Mouse (Mus musculus) heart, adult 2 months (tissue): ENCODE measurements around the gene Meis1. TPM values are rescaled to one million over a fixed set of nuclear protein-coding genes. Genes with fewer than 3 reads are reported as not detected.

ENCODE experiments used
- DNase-seq, 2 experiments: peaks; one replicate each; pipeline ENCODE4 v3.0.0; 2021
- H3K27ac ChIP-seq: fragments of 200-600 bp; 2 replicates; pipeline ENCODE4 v1.8.1; 2022
- H3K27me3 ChIP-seq: fragments of 200-500 bp; 2 replicates; pipeline ENCODE4 v1.6.1; 2012; ENCODE audit warnings: mild to moderate bottlenecking, low read length, inconsistent platforms, mixed read lengths; ENCODE audit not compliant: control insufficient read depth, insufficient read depth
- H3K36me3 ChIP-seq: fragments of 200-500 bp; 2 replicates; pipeline ENCODE4 v1.6.1; 2012; ENCODE audit warnings: low read length, inconsistent platforms; ENCODE audit not compliant: control insufficient read depth, insufficient read depth
- H3K4me1 ChIP-seq: fragments of 200-500 bp; 2 replicates; pipeline ENCODE4 v1.6.1; 2011; ENCODE audit warnings: low read length; ENCODE audit not compliant: control insufficient read depth, insufficient read depth
- H3K4me3 ChIP-seq: fragments of 200-600 bp; 2 replicates; pipeline ENCODE4 v1.8.1; 2022
- H3K79me2 ChIP-seq: fragments of 200-500 bp; replicated peaks from 2 replicates; pipeline ENCODE4 v1.6.1; 2012; ENCODE audit warnings: mild to moderate bottlenecking, inconsistent platforms, low read length, moderate library complexity, mixed read lengths; ENCODE audit not compliant: control insufficient read depth, insufficient read depth
- H3K9ac ChIP-seq: fragments of 200-500 bp; 2 replicates; pipeline ENCODE4 v1.6.1; 2012; ENCODE audit warnings: low read depth, mild to moderate bottlenecking, control low read depth, inconsistent platforms, low read length, mixed read lengths
- CTCF ChIP-seq: fragments of 200-600 bp; IDR thresholded peaks from 2 replicates; pipeline ENCODE4 v1.8.1; 2022; ENCODE audit warnings: antibody characterized with exemption, mild to moderate bottlenecking, moderate library complexity
- EP300 ChIP-seq: fragments of 200-500 bp; IDR thresholded peaks from 2 replicates; pipeline ENCODE4 v1.6.1; 2011; ENCODE audit warnings: low read depth, low read length, control low read depth; ENCODE audit not compliant: insufficient read depth
- POLR2A ChIP-seq: fragments of 200-500 bp; IDR thresholded peaks from 2 replicates; pipeline ENCODE4 v1.6.1; 2011; ENCODE audit warnings: mild to moderate bottlenecking, low read depth, low read length, control low read depth; ENCODE audit not compliant: insufficient read depth
- WGBS: fragments of 180-500 bp; shearing (Covaris S2); methylation state at CpG from one replicate; pipeline ENCODE4 v1.1.7; 2018; 5-methylcytosine and 5-hydroxymethylcytosine counted together
- intact Hi-C: fragments of 180-260 bp; cut with DNase I; formaldehyde crosslinking; loops from one replicate; pipeline ENCODE4 v1.15.1; 2025
- polyA plus RNA-seq: library from polyadenylated mRNA; depleted of rRNA; stranded (reverse); fragments of >200 nt; gene quantifications from 2 replicates; pipeline ENCODE4 v1.2.3, GENCODE M21; 2012
- total RNA-seq, 2 experiments: library from RNA; stranded (reverse); gene quantifications; 2 replicates each; pipeline ENCODE4 v1.2.3; 2021

Meis1 gene
- total and polyA plus RNA-seq, 3 experiments: 18.2 to 31.4 (median 29.0) TPM

DNA sequence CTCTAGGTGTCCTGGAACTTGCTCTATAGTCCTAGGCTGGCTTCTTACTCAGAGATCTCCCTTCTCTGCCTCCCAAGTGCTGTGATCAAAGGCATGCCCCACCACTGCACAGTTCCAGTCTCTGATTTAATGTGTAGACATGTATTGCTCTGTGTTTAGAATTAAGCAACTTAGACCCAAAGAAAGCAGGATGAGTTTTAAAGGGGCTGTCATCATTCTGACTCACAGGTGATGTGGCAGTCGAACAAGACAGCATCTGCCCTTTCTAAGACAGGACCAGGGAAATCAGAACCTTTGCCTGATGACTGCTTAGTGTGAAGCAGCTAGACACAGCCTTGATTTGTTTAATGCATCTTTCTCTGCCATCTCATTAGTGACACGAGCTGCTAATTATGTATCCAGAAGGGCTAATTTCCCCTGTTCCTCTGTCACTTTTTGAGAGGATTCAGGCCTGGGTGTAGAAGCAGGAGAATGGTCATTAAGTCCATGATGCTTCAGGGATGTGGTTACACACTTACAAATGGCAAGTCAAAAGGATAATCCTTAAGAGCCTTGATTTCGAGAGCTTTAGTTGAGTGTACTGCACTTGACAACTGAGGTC lies 99.5 kb downstream of the Meis1 start:
- Histone ChIP-seq H3K27me3 (no peaks in the 10 kb centered on the region), H3K4me1 (no peaks in the 10 kb centered on the region; the same call in 1 of the 2 replicates), H3K9ac (no peak overlapping the region), H3K27ac (no peak overlapping the region), H3K79me2 (no peaks in the 10 kb centered on the region), H3K36me3 (no peaks in the 10 kb centered on the region), H3K4me3 (no peak overlapping the region)
- no peak for DNase-seq
- 83% methylated on average over 3 of the region's 3 CpGs for WGBS
- TF ChIP-seq EP300: no peak
- TF ChIP-seq CTCF: no peak
- TF ChIP-seq POLR2A: no peak
- intact Hi-C loops: no loop called here

DNA sequence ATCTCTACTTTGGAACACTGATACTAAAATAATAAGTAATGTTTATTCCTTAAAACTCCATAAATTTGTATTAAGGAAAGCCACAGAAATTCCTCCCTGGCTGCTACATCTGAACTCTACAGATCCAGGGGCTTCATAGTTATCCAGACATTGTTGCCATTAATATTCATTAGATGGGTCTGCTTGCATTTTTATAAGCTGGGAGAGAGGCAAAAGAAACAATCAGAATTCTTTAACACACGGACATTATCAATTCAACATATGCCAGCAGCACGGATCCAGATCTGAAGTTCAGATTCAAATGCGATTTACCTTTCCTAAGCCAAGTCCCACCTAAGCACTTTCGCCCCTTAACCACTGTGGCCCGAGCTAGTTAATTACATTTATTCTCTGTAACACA lies 100.9 kb downstream of the Meis1 start:
- Histone ChIP-seq H3K4me3 (no peak overlapping the region), H3K79me2 (no peaks in the 10 kb centered on the region), H3K9ac (no peak overlapping the region), H3K4me1 (peaks cover 1% of the 10 kb centered on the region), H3K27me3 (no peaks in the 10 kb centered on the region), H3K36me3 (no peaks in the 10 kb centered on the region; the same call in 1 of the 2 replicates), H3K27ac (no peak overlapping the region)
- TF ChIP-seq POLR2A (no peak), EP300 (no peak), CTCF (no peak)
- WGBS: 93% methylated on average over 5 of the region's 5 CpGs
- intact Hi-C loops: no loop called here
- no peak for DNase-seq

- 59% methylated on average over 1 of the region's 1 CpGs for WGBS
- Histone ChIP-seq H3K4me3 (no peak overlapping the region), H3K9ac (no peak overlapping the region), H3K79me2 (no peaks in the 10 kb centered on the region), H3K27me3 (no peaks in the 10 kb centered on the region), H3K4me1 (peaks cover 1% of the 10 kb centered on the region), H3K27ac (no peak overlapping the region), H3K36me3 (no peaks in the 10 kb centered on the region; the same call in 1 of the 2 replicates)
- intact Hi-C loops: no loop called here
- TF ChIP-seq POLR2A: no peak
- no peak for TF ChIP-seq CTCF
- TF ChIP-seq EP300: no peak
- no peak for DNase-seq
These were observed 105.5 kb downstream of the Meis1 start for GRCm38 (mm10) chr11:18913251-18913650.

- Histone ChIP-seq H3K9ac (no peak overlapping the region), H3K79me2 (no peaks in the 10 kb centered on the region), H3K4me3 (no peak overlapping the region), H3K4me1 (peaks cover 1% of the 10 kb centered on the region), H3K27me3 (no peaks in the 10 kb centered on the region), H3K27ac (no peak overlapping the region), H3K36me3 (no peaks in the 10 kb centered on the region; the same call in 1 of the 2 replicates)
- WGBS: 59% methylated on average over 6 of the region's 6 CpGs
- TF ChIP-seq POLR2A: no peak
- intact Hi-C loops: no loop called here
- DNase-seq: no peak
These were observed 106.3 kb downstream of the Meis1 start for GRCm38 (mm10) chr11:18912311-18913019.

DNA sequence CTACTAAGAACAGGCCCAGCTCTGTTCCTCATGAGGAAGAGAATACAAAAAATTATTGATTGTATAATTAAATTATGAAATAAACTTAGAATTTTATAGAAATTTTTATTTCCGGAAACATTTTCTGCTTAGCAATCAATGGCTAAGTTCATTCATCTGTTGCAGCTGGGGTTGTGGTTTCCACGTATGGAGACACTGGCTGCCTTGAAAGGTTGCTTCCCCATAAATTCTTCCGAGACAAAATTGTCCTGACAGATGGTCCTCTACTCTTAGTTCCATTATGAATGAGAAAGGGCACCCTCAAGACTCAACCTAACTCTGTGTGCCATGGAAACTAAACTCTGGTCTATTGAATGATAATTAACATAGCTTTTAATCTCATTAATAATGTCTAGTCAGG lies 111.9 kb downstream of the Meis1 start:
- no peak for TF ChIP-seq CTCF
- Histone ChIP-seq H3K27ac (no peak overlapping the region), H3K36me3 (peaks cover 2% of the 10 kb centered on the region), H3K4me1 (no peaks in the 10 kb centered on the region; the same call in 1 of the 2 replicates), H3K27me3 (no peaks in the 10 kb centered on the region), H3K4me3 (no peak overlapping the region), H3K9ac (no peak overlapping the region), H3K79me2 (no peaks in the 10 kb centered on the region; the same call in 1 of the 2 replicates)
- intact Hi-C loops: no loop called here
- 91% methylated on average over 3 of the region's 3 CpGs for WGBS
- DNase-seq: no peak

- intact Hi-C loops: no loop called here
- no peak for TF ChIP-seq EP300
- no peak for TF ChIP-seq POLR2A
- no peak for TF ChIP-seq CTCF
- 47% methylated on average over 1 of the region's 1 CpGs for WGBS
- H3K4me3 ChIP-seq: no peak overlapping the region
- DNase-seq: no peak
- H3K9ac ChIP-seq: no peak overlapping the region
- H3K27ac ChIP-seq: no peak overlapping the region
- no peaks in the 10 kb centered on the region; the same call in 1 of the 2 replicates for H3K4me1 ChIP-seq
- H3K27me3 ChIP-seq: no peaks in the 10 kb centered on the region
- no peaks in the 10 kb centered on the region; the same call in 1 of the 2 replicates for H3K79me2 ChIP-seq
- peaks cover 6% of the 10 kb centered on the region for H3K36me3 ChIP-seq
These were observed 113.4 kb downstream of the Meis1 start for GRCm38 (mm10) chr11:18905431-18905830.
